8 mouse cellular contexts compared by ENCODE assay signal in the genomic region with DNA sequence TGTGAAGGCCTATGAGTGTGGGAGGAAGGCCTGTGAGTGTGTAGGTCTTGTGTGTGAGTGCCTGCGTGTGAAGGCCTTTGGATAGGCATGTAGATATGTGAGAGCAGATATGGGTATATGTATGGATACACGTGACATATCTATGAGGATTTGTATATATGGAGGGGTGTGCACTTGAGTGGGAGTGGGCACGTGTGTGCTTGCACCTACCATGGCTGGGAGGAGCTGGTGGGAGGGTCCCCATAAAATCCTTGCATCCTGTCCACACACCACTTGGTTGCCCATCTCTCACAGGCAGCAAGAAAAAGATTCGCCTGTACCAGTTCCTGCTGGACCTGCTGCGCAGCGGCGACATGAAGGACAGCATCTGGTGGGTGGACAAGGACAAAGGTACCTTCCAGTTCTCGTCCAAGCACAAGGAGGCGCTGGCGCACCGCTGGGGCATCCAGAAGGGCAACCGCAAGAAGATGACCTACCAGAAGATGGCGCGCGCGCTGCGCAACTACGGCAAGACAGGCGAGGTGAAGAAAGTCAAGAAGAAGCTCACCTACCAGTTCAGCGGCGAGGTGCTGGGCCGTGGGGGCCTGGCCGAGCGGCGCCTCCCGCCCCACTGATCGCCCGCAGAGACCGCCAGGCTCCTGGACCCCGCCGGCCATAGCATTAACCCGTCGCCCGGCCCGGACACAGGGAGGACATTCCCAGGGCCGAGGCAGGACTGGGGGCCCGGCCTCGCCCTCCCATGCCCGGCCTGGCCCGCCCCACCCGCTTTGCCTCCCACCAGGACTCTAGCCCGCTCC. TPM values are rescaled to one million over a fixed set of nuclear protein-coding genes. Genes with fewer than 3 reads are reported as not detected.
DNase-seq lines count a peak whose midpoint lies in the region; ATAC-seq and TF ChIP-seq lines count a peak whose summit lies in the region.

No protein-coding gene starts in this region.

- WGBS in hindbrain, postnatal 0 days, result 8% methylated on average over 42 of the region's 42 CpGs

- intact Hi-C loops in left cerebral cortex, adult 2 months (cut with DNase I), result loop anchor here (1.0 to 5.0 kb wide), 5 partner anchors 67 to 366 kb away; a partner anchor contains a TSS

- peak; percentile 68 for DNase-seq in Patski (ENCODE audit: low read depth, low spot score)
- peak; percentile 100 for DNase-seq in cerebellum, postnatal 25 days
- DNase-seq in gastrocnemius, adult 18-20 months (ENCODE audit: low spot score), result peak; percentile 98
- DNase-seq in hindbrain, postnatal 0 days (ENCODE audit: low spot score), result peak; percentile 92
- DNase-seq in left cerebral cortex, adult 2 months (ENCODE audit: extremely low spot score in 1 of 2, low spot score in 2 of 2), result peak; percentile 91 to 95
- DNase-seq in right cerebral cortex, postnatal 4 days, result peak; percentile 86
- peak; percentile 94 for DNase-seq in yolk sac, embryonic 10.5 days (ENCODE audit: low spot score)

- TF ChIP-seq CTCF in Patski (IDR thresholded peaks at IDR 0.05), result no peak
- TF ChIP-seq CTCF in hindbrain, postnatal 0 days (IDR thresholded peaks at IDR 0.05; ENCODE audit: low read depth), result peak; percentile 98
- peak; percentile 98 for TF ChIP-seq CTCF in left cerebral cortex, adult 2 months (IDR thresholded peaks at IDR 0.05)

- POLR2A ChIA-PET in Patski (lab: Charles Lee), result no interaction called here

- 0 out of 2 replicates have a peak overlapping the region, but pooled peaks have one; percentile 30 for H3K9ac ChIP-seq in hindbrain, postnatal 0 days (replicated peaks; ENCODE audit: low read length)

- no peak overlapping the region for H3K27ac ChIP-seq in hindbrain, postnatal 0 days
- H3K27ac ChIP-seq in left cerebral cortex, adult 2 months, result no peak overlapping the region

- no peaks in the 10 kb centered on the region for H3K9me3 ChIP-seq in hindbrain, postnatal 0 days (ENCODE audit: low read length)

- peaks cover 1% of the 10 kb centered on the region for H3K27me3 ChIP-seq in Patski
- no peaks in the 10 kb centered on the region for H3K27me3 ChIP-seq in hindbrain, postnatal 0 days (ENCODE audit: insufficient read depth, low read length)

- peak overlapping the region; percentile 68 for H3K4me2 ChIP-seq in hindbrain, postnatal 0 days (ENCODE audit: low read depth, low read length)

- peak; percentile 72 for ATAC-seq in Patski
- ATAC-seq in hindbrain, postnatal 0 days, result peak; percentile 74
- peak; percentile 83 for ATAC-seq in megakaryocyte progenitor cell, adult 5-6 weeks (replicated peaks; ENCODE audit: poor library complexity)

- peak overlapping the region; percentile 34 for H3K4me3 ChIP-seq in hindbrain, postnatal 0 days (ENCODE audit: low read length)
- H3K4me3 ChIP-seq in left cerebral cortex, adult 2 months, result peak overlapping the region; percentile 45

- in situ Hi-C loops in Patski (cut with MboI; ENCODE audit: low pct_unique_long_range_greater_than_20kb), result loop anchor here (5.0 to 10.0 kb wide), 2 partner anchors 102 to 370 kb away; no protein-coding TSS in a partner anchor

- CTCF ChIA-PET in Patski (lab: Charles Lee), result interaction anchor here (0.6 to 2.7 kb wide), 41 partner anchors 8 to 388 kb away, joined by 3 to 15 read pairs (median 4); a partner anchor contains a TSS

- no peaks in the 10 kb centered on the region for H3K4me1 ChIP-seq in hindbrain, postnatal 0 days (ENCODE audit: insufficient read depth, low read length)

- no peaks in the 10 kb centered on the region for H3K36me3 ChIP-seq in hindbrain, postnatal 0 days (ENCODE audit: insufficient read depth, low read length)

RNA-seq across cellular contexts. Expression of a gene that starts 3.0 kb away (rescaled TPM):
- polyA plus RNA-seq in Patski (2021), result not detected
- total RNA-seq in gastrocnemius, adult 18-20 months (2021), result not detected
- 0.25 and 0.37 TPM in 2 replicates for total RNA-seq in hindbrain, postnatal 0 days (2014; rRNA removed)
- polyA plus RNA-seq in hindbrain, postnatal 0 days (2015; fragmentation: Nextera tagmentation; extraction: Ambion mirVana), result 0.13 and 0.23 TPM in 2 replicates
- total RNA-seq in left cerebral cortex, adult 2 months (2021), result under 1 TPM; 0.33 to 0.43 TPM
- 0.17 TPM in 1 of 2 replicates, not detected in the other for total RNA-seq in megakaryocyte progenitor cell, adult 5-6 weeks (2015)
- total RNA-seq in megakaryocyte progenitor cell, adult 5-6 weeks (2017), result 0.20 TPM in 1 of 2 replicates, not detected in the other

RNA-seq across cellular contexts. Expression of a gene that starts 32.8 kb away (rescaled TPM):
- 1.1 TPM for polyA plus RNA-seq in Patski (2021)
- 1 to 10 TPM in 1 of 2 experiments, under 1 TPM in 1; 0.43 to 1.1 TPM for total RNA-seq in gastrocnemius, adult 18-20 months (2021)
- 3.0 and 8.5 TPM in 2 replicates for total RNA-seq in hindbrain, postnatal 0 days (2014; rRNA removed)
- polyA plus RNA-seq in hindbrain, postnatal 0 days (2015; fragmentation: Nextera tagmentation; extraction: Ambion mirVana), result 4.5 and 4.9 TPM in 2 replicates
- total RNA-seq in left cerebral cortex, adult 2 months (2021), result 1 to 10 TPM; 3.4 to 4.8 TPM
- total RNA-seq in megakaryocyte progenitor cell, adult 5-6 weeks (2015), result 182 and 235 TPM in 2 replicates
- total RNA-seq in megakaryocyte progenitor cell, adult 5-6 weeks (2017), result 82.5 and 97.3 TPM in 2 replicates

RNA-seq across cellular contexts. Expression of a gene that starts 44.8 kb away (rescaled TPM):
- 148 TPM for polyA plus RNA-seq in Patski (2021)
- total RNA-seq in gastrocnemius, adult 18-20 months (2021), result 10 to 100 TPM; 16.9 to 19.9 TPM
- 37.1 and 42.7 TPM in 2 replicates for total RNA-seq in hindbrain, postnatal 0 days (2014; rRNA removed)
- polyA plus RNA-seq in hindbrain, postnatal 0 days (2015; fragmentation: Nextera tagmentation; extraction: Ambion mirVana), result 22.6 and 24.4 TPM in 2 replicates
- 10 to 100 TPM; 30.1 to 32.3 TPM for total RNA-seq in left cerebral cortex, adult 2 months (2021)
- total RNA-seq in megakaryocyte progenitor cell, adult 5-6 weeks (2015), result 9.2 and 14.8 TPM in 2 replicates
- total RNA-seq in megakaryocyte progenitor cell, adult 5-6 weeks (2017), result 7.0 and 8.9 TPM in 2 replicates
